Mouse (Mus musculus) intestine, embryonic 14.5 days (tissue): Measurements from ENCODE around the gene Gtpbp4. TPM values are rescaled to one million over a fixed set of nuclear protein-coding genes. Genes with fewer than 3 reads are reported as not detected.

Source experiments
- ATAC-seq: fragments of 200-750 bp; cut with Nextera tagmentation; replicated peaks from 2 replicates; pipeline ENCODE4 v1.8.0; 2017; ENCODE audit warnings: low read depth, moderate number of reproducible peaks, moderate TSS enrichment, moderate library complexity; ENCODE audit not compliant: low FRiP score, low TSS enrichment
- DNase-seq: peaks from one replicate; pipeline ENCODE4 v3.0.0-alpha.2; 2018; ENCODE audit warnings: low spot score
- H3K27ac ChIP-seq: fragments of 300-500 bp; sonication (generic); 2 replicates; pipeline ENCODE4 v1.5.1; 2014; ENCODE audit warnings: low read depth, mild to moderate bottlenecking, control low read depth
- H3K27me3 ChIP-seq: fragments of 300-500 bp; sonication (generic); replicated peaks from 2 replicates; pipeline ENCODE4 v1.6.1; 2014; ENCODE audit warnings: low read length, control low read depth; ENCODE audit not compliant: control insufficient read depth, insufficient read depth
- H3K36me3 ChIP-seq: fragments of 300-500 bp; sonication (generic); 2 replicates; pipeline ENCODE4 v1.6.1; 2014; ENCODE audit warnings: low read length, control low read depth; ENCODE audit not compliant: control insufficient read depth, insufficient read depth
- H3K4me1 ChIP-seq: fragments of 300-500 bp; sonication (generic); replicated peaks from 2 replicates; pipeline ENCODE4 v1.6.1; 2014; ENCODE audit warnings: low read length, control low read depth, mixed read lengths; ENCODE audit not compliant: control insufficient read depth, insufficient read depth
- H3K4me2 ChIP-seq: fragments of 300-500 bp; sonication (generic); 2 replicates; pipeline ENCODE4 v1.6.1; 2014; ENCODE audit warnings: low read length
- H3K4me3 ChIP-seq: fragments of 300-500 bp; sonication (generic); 2 replicates; pipeline ENCODE4 v1.5.1; 2014; ENCODE audit warnings: low read depth, low read length, control low read depth, mixed read lengths
- H3K9ac ChIP-seq: fragments of 300-500 bp; sonication (generic); 2 replicates; pipeline ENCODE4 v1.6.1; 2014; ENCODE audit warnings: mild to moderate bottlenecking, low read length
- H3K9me3 ChIP-seq: fragments of 300-500 bp; sonication (generic); 2 replicates; pipeline ENCODE4 v1.6.1; 2016; ENCODE audit warnings: low read length, control low read depth; ENCODE audit not compliant: control insufficient read depth
- WGBS: fragments of 180-500 bp; shearing (Covaris S2); extraction: QIAGEN DNeasy Blood & Tissue Kit; methylation state at CpG from one replicate; pipeline ENCODE4 v1.1.7; 2014; 5-methylcytosine and 5-hydroxymethylcytosine counted together
- polyA plus RNA-seq: library from polyadenylated mRNA; unstranded; fragments of >200 nt; fragmentation: Nextera tagmentation; extraction: Ambion mirVana; gene quantifications from 2 replicates; pipeline ENCODE4 v1.2.1, GENCODE M21; 2014

Gene Gtpbp4
- polyA plus RNA-seq, result 88.3 and 88.4 TPM in 2 replicates

DNA sequence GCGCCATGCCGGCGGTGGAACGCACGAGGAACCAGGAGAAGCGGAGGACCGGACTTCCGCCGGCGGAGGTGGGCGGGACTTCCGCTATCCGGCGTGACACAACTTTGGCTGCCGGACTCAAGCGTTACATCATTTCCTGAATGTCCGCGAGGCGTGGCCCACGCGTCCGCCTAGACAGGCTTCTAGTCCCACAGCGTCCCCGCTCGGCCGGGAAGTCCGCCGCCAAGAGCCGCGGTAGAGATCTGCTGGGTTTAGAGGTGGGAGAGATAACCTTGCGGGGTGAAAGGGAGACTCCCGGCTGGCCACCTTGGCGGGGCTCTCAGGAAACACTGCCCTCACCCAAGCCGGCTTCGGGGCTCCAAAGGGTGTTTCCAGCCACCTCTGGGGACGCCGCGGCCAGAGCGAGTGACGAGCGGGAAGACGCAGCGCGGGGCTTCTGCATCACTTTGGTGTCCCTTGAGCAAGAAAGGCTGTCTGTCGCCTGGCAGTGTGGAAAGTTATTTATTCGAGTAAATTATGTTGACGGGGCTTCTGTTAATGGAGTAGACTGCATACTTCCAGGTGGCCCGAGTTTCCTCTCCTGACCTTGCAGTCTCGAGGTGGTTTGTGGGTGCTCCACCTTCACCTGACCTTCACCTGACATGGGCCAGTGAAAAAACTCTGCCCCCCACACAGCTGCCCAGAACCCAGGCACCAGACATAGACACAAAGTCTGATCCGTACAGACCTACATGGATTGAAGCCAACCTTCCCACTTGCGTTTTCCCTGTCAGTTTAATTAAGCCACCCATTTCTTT lies at the start of gene Gtpbp4:
Gtpbp4 (minus strand) TSS at position 94 of the 797 bp plus-strand sequence.
- Histone ChIP-seq H3K27ac (peak within 1 kb of the TSS; percentile 73), H3K4me3 (peak within 1 kb of the TSS; percentile 99), H3K27me3 (no peaks in the 10 kb centered on the region), H3K9ac (peak within 1 kb of the TSS; percentile 89), H3K9me3 (no peaks in the 10 kb centered on the region), H3K4me2 (peak within 1 kb of the TSS; percentile 95), H3K36me3 (peaks cover 11% of the 10 kb centered on the region), H3K4me1 (peaks cover 6% of the 10 kb centered on the region)
- peak; percentile 93 for DNase-seq
- ATAC-seq, result peak; percentile 98
- 1% methylated on average over 51 of the region's 51 CpGs for WGBS

DNA sequence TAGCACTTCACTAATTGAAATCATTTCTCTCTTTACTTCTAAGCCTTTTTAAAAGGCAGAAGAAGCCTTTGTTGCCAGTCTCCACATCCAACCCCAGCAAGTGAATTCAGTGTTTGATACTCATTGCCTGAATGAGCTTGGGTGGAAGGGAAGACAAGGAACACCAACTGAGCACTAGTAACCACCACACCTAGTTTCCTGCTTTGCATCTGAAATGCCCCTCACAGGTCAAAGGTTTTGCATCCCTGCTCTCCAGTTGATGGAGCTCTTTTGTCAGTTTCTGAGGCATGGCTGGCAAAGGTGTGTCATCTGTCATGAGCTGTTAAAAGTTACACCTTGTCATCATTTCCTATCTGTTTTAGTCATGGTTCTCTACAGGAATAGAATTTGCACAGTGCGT lies 48.8 kb upstream of the Gtpbp4 start:
- no peak for DNase-seq
- WGBS, result 95% methylated on average over 1 of the region's 1 CpGs
- H3K9ac ChIP-seq, result no peak overlapping the region

DNA sequence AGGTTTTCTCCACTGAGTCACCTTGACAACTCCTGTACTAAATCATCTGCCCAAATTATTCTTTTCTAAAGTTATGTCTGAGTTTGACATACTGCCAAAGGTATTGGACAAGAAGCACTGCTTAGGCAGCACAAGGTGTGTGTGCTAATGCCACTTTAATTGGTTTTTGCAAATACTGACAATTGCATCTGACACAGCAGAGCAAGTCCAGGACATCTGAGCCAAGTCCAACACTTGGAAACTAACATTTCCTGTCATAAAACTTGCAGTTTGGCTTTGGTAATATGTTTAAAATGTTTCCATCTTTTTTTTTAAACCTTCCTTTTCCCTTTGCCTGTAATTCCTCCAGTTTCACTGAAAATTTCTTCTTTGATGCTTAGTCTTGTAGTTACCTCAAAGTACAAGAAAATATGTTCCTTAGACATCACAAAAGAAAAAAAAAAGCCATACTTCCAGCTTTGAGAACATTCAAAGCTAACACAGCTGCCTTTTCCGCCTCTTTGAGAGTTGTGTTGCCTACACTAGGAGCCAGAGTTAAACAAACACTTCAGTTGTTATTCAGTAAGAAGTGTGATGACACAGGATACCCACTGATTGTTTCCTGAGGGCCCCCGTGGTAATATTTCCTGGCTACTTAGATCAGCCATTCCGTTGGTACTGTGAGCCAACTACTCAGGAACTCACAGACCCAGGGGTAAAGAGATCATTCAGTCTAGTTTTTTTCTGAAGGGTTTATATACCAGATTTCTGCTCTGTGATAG lies 47.6 kb upstream of the Gtpbp4 start:
- Histone ChIP-seq H3K4me3 (no peak overlapping the region), H3K4me1 (peaks cover 6% of the 10 kb centered on the region), H3K4me2 (no peak overlapping the region), H3K9me3 (0 out of 2 replicates have a peak, but pooled peaks cover 3% of the 10 kb centered on the region), H3K9ac (no peak overlapping the region), H3K27me3 (no peaks in the 10 kb centered on the region), H3K36me3 (no peaks in the 10 kb centered on the region), H3K27ac (peak overlapping the region; percentile 29; the same call in 1 of the 2 replicates)
- DNase-seq, result no peak
- 30% methylated on average over 3 of the region's 3 CpGs for WGBS
- ATAC-seq, result no peak

More for the DNA sequence above, 48.8 kb upstream of the Gtpbp4 start:
- Histone ChIP-seq H3K36me3 (no peaks in the 10 kb centered on the region), H3K4me2 (no peak overlapping the region), H3K4me1 (peaks cover 6% of the 10 kb centered on the region), H3K4me3 (no peak overlapping the region), H3K27me3 (no peaks in the 10 kb centered on the region), H3K27ac (no peak overlapping the region), H3K9me3 (0 out of 2 replicates have a peak, but pooled peaks cover 3% of the 10 kb centered on the region)
- no peak for ATAC-seq

DNA sequence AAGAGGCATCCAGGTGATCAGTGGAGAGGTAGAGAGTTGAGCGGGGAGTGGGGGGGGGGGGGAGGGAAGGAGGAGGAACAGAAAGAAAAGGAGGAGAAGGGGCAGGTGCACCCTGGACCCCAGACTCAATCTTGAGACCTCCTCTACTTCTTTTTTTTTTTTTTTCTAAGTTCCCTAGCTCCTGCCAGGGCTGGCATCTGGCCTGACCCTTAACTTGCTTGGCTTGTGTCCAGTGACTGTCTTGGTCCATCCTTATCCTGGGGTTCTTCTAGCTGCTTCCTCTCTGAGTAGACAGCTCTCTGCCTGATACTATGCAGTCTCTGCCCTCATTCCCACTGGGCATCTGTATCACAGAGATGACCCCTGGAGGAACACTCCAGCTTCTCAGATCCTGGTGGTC lies 44.7 kb upstream of the Gtpbp4 start:
- no peaks in the 10 kb centered on the region for H3K36me3 ChIP-seq
- 0 out of 2 replicates have a peak, but pooled peaks cover 3% of the 10 kb centered on the region for H3K9me3 ChIP-seq
- no peak for DNase-seq
- H3K27me3 ChIP-seq, result no peaks in the 10 kb centered on the region
- H3K4me3 ChIP-seq, result no peak overlapping the region
- peaks cover 6% of the 10 kb centered on the region for H3K4me1 ChIP-seq
- H3K4me2 ChIP-seq, result no peak overlapping the region
- 88% methylated on average over 1 of the region's 1 CpGs for WGBS
- no peak overlapping the region for H3K9ac ChIP-seq
- H3K27ac ChIP-seq, result no peak overlapping the region
- no peak for ATAC-seq

DNA sequence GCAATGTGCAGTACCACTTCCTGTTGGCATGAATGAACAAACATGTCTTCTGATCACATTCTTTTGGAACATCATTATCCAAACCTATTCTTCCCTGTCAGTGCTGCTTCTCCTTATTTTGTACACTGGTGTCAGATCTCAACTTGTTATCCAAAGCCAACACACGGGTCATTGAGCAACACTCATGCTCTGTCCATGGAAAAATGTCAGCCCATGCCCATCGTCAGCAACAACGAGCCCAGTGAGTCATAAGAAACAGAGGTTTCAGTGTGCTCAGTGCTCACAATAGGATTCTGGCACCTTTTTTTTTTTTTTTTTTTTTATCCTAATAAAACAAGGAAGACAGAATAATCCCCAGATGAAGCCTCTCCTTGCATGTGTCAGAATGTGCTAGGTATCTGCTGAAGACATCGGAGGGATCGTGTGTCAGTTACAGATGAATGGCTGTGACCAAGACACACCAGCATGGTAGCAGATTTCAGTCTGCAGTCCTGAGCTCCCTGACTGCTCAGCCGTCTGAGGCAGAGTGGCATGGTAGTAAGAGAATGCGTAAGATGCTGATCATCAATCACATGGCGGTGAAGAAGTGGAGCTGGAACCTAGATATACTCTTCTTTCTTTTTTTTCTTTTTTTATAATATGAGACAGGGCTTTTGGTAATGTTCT lies 36.2 kb upstream of the Gtpbp4 start:
- no peaks in the 10 kb centered on the region for H3K9me3 ChIP-seq
- no peak overlapping the region for H3K4me3 ChIP-seq
- no peak overlapping the region for H3K27ac ChIP-seq
- H3K4me1 ChIP-seq, result no peaks in the 10 kb centered on the region
- 85% methylated on average over 8 of the region's 8 CpGs for WGBS
- no peak overlapping the region for H3K4me2 ChIP-seq
- H3K9ac ChIP-seq, result no peak overlapping the region
- ATAC-seq (no peak), DNase-seq (no peak)
- no peaks in the 10 kb centered on the region for H3K36me3 ChIP-seq
- no peaks in the 10 kb centered on the region for H3K27me3 ChIP-seq

DNA sequence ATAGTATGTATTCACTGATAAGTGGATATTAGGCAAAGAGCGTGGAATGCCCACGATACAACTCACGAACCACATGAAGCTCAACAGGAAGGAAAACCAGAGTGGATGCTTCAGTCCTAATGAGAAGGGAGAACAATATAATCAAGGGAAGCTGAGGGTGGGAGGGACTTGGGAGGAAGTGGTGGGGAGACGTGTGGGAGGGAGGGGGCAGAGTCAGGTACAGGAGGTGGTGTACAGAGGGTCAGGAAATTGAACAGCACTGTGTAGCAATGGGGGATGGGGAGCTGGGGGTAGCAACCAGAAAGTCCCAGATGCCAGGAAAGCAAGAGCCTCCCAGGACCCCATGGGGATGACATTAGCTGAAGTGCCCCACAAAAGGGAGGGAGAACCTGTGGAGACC lies 34.5 kb upstream of the Gtpbp4 start:
- no peaks in the 10 kb centered on the region for H3K9me3 ChIP-seq
- H3K27me3 ChIP-seq, result no peaks in the 10 kb centered on the region
- H3K4me2 ChIP-seq, result no peak overlapping the region
- no peaks in the 10 kb centered on the region for H3K4me1 ChIP-seq
- 83% methylated on average over 4 of the region's 4 CpGs for WGBS
- ATAC-seq (no peak), DNase-seq (no peak)
- no peak overlapping the region for H3K9ac ChIP-seq
- H3K36me3 ChIP-seq, result no peaks in the 10 kb centered on the region
- no peak overlapping the region for H3K4me3 ChIP-seq
- H3K27ac ChIP-seq, result no peak overlapping the region

DNA sequence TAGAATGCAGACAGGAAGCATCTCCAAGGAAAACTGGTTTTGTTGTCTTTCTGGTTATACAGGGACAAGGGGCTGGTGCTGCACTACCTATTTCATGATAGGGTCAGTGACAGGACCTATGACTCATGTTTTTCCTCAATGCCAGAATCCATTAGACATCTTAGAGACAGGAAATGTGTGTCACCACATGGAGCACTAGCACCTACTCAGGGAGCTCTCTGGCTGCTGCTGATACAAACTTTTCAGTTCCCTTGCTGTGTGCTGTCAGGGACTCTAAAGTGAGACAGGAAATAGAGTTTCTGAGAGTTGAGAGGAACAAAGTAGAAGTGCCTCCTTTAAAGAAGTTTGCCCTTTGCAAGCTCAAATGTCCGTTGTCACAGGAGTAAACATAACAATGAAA lies 31.4 kb upstream of the Gtpbp4 start:
- ATAC-seq (no peak), DNase-seq (no peak)
- H3K4me1 ChIP-seq, result no peaks in the 10 kb centered on the region
- H3K9ac ChIP-seq, result no peak overlapping the region
- no peak overlapping the region for H3K4me3 ChIP-seq
- no peaks in the 10 kb centered on the region for H3K36me3 ChIP-seq
- no peaks in the 10 kb centered on the region for H3K9me3 ChIP-seq
- H3K27ac ChIP-seq, result no peak overlapping the region
- H3K4me2 ChIP-seq, result no peak overlapping the region
- whole genome bisulfite sequencing, result 61% methylated on average over 1 of the region's 1 CpGs
- no peaks in the 10 kb centered on the region for H3K27me3 ChIP-seq

DNA sequence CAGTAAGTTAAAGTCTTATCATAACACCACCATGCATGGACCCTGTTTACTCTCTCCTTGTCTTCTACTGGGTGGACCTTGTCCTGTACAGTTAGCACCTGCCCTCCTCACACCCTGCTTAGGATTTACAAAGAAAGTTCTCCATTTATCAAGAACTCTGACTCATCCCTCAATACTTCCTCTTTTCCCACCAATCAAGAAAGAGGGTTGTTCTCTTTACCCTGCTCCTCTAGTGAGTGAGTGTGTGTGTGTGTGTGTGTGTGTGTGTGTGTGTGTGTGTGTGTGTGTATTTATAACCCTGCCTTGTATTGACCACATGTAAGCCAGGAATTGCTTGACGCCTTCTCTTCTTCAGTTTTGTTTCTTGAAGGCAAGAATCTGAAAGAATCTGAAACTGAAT lies 26.7 kb upstream of the Gtpbp4 start:
- no peaks in the 10 kb centered on the region for H3K9me3 ChIP-seq
- no peak overlapping the region for H3K9ac ChIP-seq
- H3K36me3 ChIP-seq, result no peaks in the 10 kb centered on the region
- H3K4me1 ChIP-seq, result no peaks in the 10 kb centered on the region
- no peak overlapping the region for H3K27ac ChIP-seq
- 85% methylated on average over 1 of the region's 1 CpGs for WGBS
- no peak overlapping the region for H3K4me2 ChIP-seq
- DNase-seq (no peak), ATAC-seq (peak; percentile 77; the same call in 1 of the 2 replicates)
- no peak overlapping the region for H3K4me3 ChIP-seq
- H3K27me3 ChIP-seq, result no peaks in the 10 kb centered on the region
